Mouse (Mus musculus): ENCODE data around the gene Mpv17. TPM values are rescaled to one million over a fixed set of nuclear protein-coding genes. Genes with fewer than 3 reads are reported as not detected.

Mpv17 gene
- total RNA-seq, 2 experiments from 2014 or later, result 16.9 to 24.2 TPM

DNA sequence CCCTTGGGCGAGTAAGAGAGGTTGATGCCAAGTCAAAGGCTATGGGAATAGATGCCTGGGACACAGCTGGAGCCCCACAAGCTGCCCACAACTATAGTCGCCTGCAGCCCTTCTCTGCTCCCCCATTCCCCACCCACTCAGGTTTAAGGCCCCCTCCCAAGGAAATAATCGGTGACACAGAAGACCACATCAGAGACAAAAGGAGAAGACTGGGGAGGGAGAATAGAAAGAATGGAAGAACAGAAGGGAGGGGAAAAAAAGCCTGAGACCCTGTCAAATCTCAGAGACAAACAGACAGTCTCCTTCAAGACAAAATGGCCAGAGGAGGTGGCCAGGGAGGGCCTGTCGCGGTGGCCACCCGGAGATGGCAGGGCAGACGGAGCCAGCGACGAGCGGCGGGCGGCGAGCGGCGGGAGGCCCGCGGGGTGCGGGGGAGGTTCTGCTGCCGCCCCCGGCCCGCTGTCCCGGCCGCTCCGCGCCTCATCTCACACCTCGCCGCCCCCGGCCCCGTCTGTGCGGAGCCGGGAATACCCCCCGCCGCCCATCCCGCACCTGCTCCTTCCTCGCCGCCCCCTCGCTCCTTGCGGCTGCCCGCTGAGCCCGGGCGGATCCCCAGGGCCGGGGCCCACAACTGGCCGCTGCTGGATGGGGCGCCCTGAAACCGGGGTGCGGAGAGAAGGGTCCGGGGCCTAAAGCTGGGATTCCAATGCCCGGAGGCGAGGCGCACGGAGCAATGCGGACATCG, 61.6 kb downstream of the Mpv17 start:
- Histone ChIP-seq H3K4me3 (peak overlapping the region; percentile 67), H3K27ac (no peak overlapping the region)
- intact Hi-C loops (cut with DNase I), result no loop called here
- TF ChIP-seq CTCF (IDR thresholded peaks at IDR 0.05), result no peak
- no peak for DNase-seq

Other genes starting within 250 kb of the Mpv17 start
- 100 to 1,000 TPM; 103 to 121 TPM for gene Ost4, start 246.5 kb downstream of the Mpv17 start, total RNA-seq (2021)
- 1 to 10 TPM; 2.7 to 7.7 TPM for gene Emilin1, start 240.8 kb downstream of the Mpv17 start, total RNA-seq (2021)
- gene Khk, start 232.8 kb downstream of the Mpv17 start, total RNA-seq (2021), result 10 to 100 TPM; 29.2 to 30.8 TPM
- 1 to 10 TPM; 2.0 to 2.9 TPM for gene Cgref1, start 208.7 kb downstream of the Mpv17 start, total RNA-seq (2021)
- gene Preb, start 193.9 kb downstream of the Mpv17 start, total RNA-seq (2021), result 10 to 100 TPM; 76.5 to 83.6 TPM
- gene Tcf23, start 185.6 kb downstream of the Mpv17 start, total RNA-seq (2021), result under 1 TPM in 1 of 2 experiments, not detected in 1; 0.28 TPM
- gene Atraid, start 105.9 kb downstream of the Mpv17 start, total RNA-seq (2021), result 10 to 100 TPM; 40.9 to 41.6 TPM
- gene Slc5a6, start 105.3 kb downstream of the Mpv17 start, total RNA-seq (2021), result 1 to 10 TPM; 5.6 to 6.0 TPM
- 10 to 100 TPM; 25.5 to 28.6 TPM for gene Cad, start 99.5 kb downstream of the Mpv17 start, total RNA-seq (2021)
- gene Dnajc5g, start 48.0 kb downstream of the Mpv17 start, total RNA-seq (2021), result not detected
- not detected for gene Slc30a3, start 46.0 kb downstream of the Mpv17 start, total RNA-seq (2021)
- 100 to 1,000 TPM; 356 to 504 TPM for gene Trim54, start 37.5 kb downstream of the Mpv17 start, total RNA-seq (2021)
- not detected for gene Ucn, start 15.4 kb downstream of the Mpv17 start, total RNA-seq (2021)
- under 1 TPM; 0.53 to 0.74 TPM for gene Gm29609, start 25.7 kb upstream of the Mpv17 start, total RNA-seq (2021)
- 10 to 100 TPM; 22.9 to 26.5 TPM for gene Gtf3c2, start 25.9 kb upstream of the Mpv17 start, total RNA-seq (2021)
- gene Snx17, start 39.0 kb upstream of the Mpv17 start, total RNA-seq (2021), result 10 to 100 TPM; 31.1 to 33.2 TPM
- 10 to 100 TPM; 39.5 to 53.9 TPM for gene Eif2b4, start 39.2 kb upstream of the Mpv17 start, total RNA-seq (2021)
- 1 to 10 TPM; 6.2 to 7.1 TPM for gene Zfp513, start 48.1 kb upstream of the Mpv17 start, total RNA-seq (2021)
- 10 to 100 TPM; 41.1 to 45.7 TPM for gene Ppm1g, start 66.4 kb upstream of the Mpv17 start, total RNA-seq (2021)
- gene Nrbp1, start 86.6 kb upstream of the Mpv17 start, total RNA-seq (2021), result 10 to 100 TPM; 51.3 to 58.5 TPM
- not detected for gene Gm9970, start 87.0 kb upstream of the Mpv17 start, total RNA-seq (2021)
- 1 to 10 TPM; 1.5 to 2.0 TPM for gene Krtcap3, start 97.4 kb upstream of the Mpv17 start, total RNA-seq (2021)
- gene Ift172, start 136.9 kb upstream of the Mpv17 start, total RNA-seq (2021), result 10 to 100 TPM; 26.0 to 34.8 TPM
- 1 to 10 TPM; 1.2 to 3.2 TPM for gene Fndc4, start 141.8 kb upstream of the Mpv17 start, total RNA-seq (2021)
- gene Gckr, start 143.2 kb upstream of the Mpv17 start, total RNA-seq (2021), result not detected